Mouse (Mus musculus) CD4-positive, CD25-positive, alpha-beta regulatory T cell (primary cell): Measurements from ENCODE around the gene Stac2. TPM values are rescaled to one million over a fixed set of nuclear protein-coding genes. Genes with fewer than 3 reads are reported as not detected.

Source experiments
- polyA plus RNA-seq: library from polyadenylated mRNA; unstranded; fragments of 100-300 nt; shearing (Covaris generic); gene quantifications from one replicate; pipeline ENCODE4 v1.2.1, GENCODE M21; 2017

Stac2 gene
- polyA plus RNA-seq = not detected

DNA sequence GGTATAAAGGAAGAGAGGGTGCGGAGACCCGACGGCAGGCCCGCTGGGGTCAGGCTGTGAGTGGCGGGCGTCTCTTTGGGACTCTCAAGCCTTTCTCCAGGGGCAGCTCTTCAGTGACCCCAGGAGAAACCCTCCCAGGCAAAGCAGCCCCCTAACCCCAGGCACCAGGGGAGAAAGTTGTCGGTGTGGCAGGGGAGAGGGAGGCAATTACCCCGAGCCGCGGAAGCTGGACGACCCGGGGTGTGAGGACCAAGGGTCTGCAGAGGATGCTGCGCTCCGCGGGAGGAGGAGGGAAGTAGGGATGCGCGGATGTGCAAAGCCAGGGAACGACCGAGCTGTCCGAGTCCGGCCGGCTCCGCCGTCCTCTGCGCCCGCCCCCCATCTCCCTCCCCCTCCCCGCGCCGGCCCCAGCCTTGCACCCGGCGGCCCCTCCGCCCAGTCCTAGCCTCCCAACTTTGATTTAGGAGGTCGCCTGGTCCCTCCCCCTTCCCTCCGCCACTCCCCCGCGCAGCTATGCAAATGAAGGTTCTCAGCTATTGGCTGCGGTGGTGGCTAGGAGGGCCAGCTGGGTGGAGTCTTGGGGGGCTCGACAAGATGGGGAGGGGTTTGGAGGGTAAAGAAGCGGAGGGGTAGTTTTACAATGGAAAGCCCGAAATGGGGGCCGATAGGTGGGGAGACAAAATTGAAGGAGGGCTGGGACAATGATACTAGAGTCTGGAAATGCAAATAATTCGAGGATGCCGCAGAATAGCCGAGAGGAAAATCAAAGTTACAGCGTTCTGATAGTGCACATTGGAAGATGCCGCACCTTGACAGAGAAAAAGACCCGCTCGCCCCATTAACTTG lies at the start of gene Stac2:
Gene Stac2 (minus strand): TSS at position 474 of the 846 bp plus-strand sequence.

DNA sequence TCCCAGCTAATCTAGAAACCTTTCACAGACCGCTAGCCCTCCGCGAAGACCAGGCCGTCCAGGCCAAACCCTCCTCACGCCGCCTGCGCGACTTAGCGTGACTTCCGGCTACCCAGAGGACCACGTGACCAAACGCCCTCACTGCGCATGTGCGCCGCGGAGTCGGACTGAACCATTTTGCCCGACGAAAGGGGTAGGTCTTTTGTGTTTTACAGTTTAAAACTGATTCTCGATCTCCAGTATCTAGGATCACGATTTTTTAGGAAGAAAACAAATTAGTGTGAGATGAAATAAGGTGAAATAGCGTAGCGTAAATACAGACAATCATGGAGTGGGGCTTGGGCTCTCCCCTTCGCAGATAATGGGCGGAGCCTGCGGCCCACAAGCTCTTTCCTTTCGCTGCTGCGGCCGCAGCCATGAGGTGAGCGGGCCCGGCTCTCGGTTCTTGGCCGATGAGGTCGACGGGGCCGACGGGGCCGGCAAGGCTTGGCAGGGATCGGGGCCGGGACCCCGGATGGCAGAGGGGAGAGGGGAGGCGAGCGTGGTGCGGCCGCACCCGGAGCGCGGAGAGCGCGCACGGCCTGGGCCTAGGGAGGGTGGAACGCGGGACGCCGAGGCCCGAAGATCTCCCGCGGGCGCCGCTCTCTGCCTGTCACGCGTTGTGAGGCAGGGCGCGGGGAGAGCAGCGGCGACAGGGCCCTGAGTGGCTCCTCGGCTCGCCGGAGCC lies 26.5 kb downstream of the Stac2 start, which contains the start of gene Rpl19:
Gene Rpl19 (plus strand): TSS at position 141 of the 727 bp plus-strand sequence.

DNA sequence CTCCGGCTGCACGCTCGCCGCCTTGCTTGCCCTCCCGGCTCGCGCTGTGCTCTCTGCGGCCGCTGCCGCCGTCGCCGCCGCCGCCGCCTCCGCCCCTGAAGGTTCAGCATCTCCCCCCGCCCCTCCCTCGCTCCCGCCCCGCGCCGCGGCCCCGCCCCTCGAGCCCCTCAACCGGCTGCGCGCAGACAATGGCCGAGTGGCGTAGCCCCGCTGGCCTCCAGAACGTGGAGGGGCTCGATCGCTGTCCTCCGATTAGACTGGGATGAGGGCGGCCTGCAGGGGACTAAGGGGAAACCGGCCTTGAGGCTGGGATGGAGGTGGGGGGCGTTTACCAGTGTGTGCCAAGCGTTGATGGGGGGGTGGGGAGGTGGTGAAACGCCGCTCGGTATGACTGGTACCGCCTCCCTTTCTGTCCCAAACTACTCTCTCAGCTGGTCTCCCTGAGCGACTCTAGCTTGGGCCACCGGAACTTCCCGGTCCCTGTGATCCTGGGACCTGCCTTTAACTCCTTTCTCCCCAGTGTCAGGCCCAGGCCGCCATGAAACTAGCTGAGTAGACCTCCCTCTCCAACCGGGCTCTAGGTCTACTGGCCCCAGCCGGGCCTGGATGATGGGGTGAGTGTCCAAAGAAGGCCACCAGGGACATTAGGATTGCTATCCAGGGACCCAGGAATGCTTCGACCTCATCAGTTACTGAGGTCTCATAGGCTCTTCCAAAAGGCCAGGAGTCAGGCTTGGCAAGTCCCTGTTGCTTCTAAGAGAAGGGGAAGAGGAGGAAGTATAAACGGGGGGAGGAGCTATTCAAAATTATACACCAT lies 30.5 kb downstream of the Stac2 start, which contains the start of gene Cacnb1:
Gene Cacnb1 (minus strand): TSS at position 480 of the 817 bp plus-strand sequence.

DNA sequence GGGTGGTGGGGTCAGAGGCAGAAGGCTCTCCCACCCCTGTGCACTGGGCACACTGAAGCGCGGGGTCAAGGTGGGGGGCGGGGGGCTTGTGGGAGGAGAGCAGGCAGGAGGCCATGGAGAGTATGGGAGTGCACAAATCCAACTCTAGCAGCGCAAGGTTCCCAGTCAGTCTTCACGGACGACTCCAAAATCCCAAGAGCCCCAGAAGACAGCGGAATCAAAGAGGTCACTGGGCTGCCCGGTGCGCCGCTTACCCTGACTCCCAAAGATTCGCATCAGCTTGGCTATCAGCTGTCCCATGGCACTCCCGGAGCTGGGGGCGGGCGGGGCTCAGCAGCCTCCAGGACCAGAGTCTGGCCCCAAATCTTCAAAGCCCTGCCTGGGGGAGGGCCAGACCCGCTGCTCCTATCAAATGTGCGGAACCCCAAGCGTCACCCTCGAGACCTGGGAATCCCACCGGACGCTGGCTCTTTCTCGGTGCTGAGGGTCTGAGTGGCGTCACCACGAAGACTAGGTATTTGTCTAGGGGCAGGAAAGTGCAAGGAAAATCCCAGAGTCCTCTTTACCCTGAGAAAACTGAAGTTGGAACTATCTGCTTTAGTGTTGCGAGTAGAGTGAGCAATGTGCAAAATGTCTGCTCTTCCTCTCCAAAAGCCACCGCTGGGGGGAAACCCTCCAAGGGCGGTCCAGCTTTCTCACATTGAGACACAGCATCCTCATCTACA lies 57.5 kb downstream of the Stac2 start, which contains the start of gene Arl5c:
Gene Arl5c (minus strand): TSS at position 618 of the 725 bp plus-strand sequence.

Other genes with a start within 250 kb of the Stac2 start
- 0.41 TPM for gene B230217C12Rik, start 212.7 kb downstream of the Stac2 start, polyA plus RNA-seq
- gene Fbxo47, start 169.3 kb downstream of the Stac2 start, polyA plus RNA-seq = 0.39 TPM
- gene Plxdc1, start 67.0 kb downstream of the Stac2 start, polyA plus RNA-seq = 1.9 TPM
- gene Arl5c, start 57.3 kb downstream of the Stac2 start, polyA plus RNA-seq = 125 TPM
- 15.7 TPM for gene Cacnb1, start 30.4 kb downstream of the Stac2 start, polyA plus RNA-seq
- gene Rpl19, start 26.8 kb downstream of the Stac2 start, polyA plus RNA-seq = 1,449 TPM
- gene Fbxl20, start 96.9 kb upstream of the Stac2 start, polyA plus RNA-seq = 42.0 TPM
- 41.4 TPM for gene Med1, start 139.8 kb upstream of the Stac2 start, polyA plus RNA-seq
- gene Cdk12, start 149.6 kb upstream of the Stac2 start, polyA plus RNA-seq = 21.1 TPM